17 mouse cellular contexts compared by ENCODE assay signal in the genomic region with DNA sequence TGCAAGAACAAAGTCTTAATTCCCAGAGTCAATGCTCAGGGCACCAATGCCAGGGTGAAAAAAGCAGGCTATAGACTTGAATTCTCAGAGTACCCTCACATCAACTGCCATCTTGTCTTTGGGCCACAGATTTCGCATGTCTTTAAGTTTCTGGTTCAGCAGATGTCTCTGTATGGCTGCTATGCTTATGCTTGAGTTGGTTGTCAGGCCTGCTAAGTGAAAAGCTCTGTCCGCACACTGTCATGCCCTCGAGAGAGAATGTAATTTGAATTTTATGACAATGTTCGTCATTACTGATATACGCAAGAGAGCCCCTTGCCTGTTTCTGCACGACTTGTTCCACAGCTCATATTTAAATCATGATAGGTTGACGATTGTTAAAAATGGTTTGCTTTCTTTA.
"Had no signal": no experiment of that assay in that cellular context is flagged by ENCODE, and none has a peak within 500 bp of the region (broad histone marks: within the 10 kb centered on the region; RNA-seq: fewer than 3 reads in every experiment).

No protein-coding gene starts in this region.

- DNase-seq: liver, postnatal 0 days; lung, adult 2 months; lung, postnatal 14 days; lung, postnatal 36 days; midbrain, embryonic 14.5 days; right cerebral cortex, postnatal 14 days; thymus, postnatal 14 days; thymus, postnatal 36 days had no signal

- H3K4me2 ChIP-seq: liver, embryonic 15.5 days; lung, embryonic 15.5 days; midbrain, embryonic 12.5 days; neural tube, embryonic 12.5 days; stomach, embryonic 15.5 days had no signal

- H3K36me3 ChIP-seq: liver, embryonic 15.5 days; lung, embryonic 15.5 days; midbrain, embryonic 12.5 days; neural tube, embryonic 12.5 days; stomach, embryonic 15.5 days had no signal

- H3K9me3 ChIP-seq: liver, embryonic 15.5 days; lung, embryonic 15.5 days; megakaryocyte, embryonic 14.5 days; midbrain, embryonic 12.5 days; neural tube, embryonic 12.5 days; stomach, embryonic 15.5 days had no signal

- H3K4me3 ChIP-seq: liver, embryonic 15.5 days; lung, embryonic 15.5 days; megakaryocyte, embryonic 14.5 days; midbrain, embryonic 12.5 days; neural tube, embryonic 12.5 days; stomach, embryonic 15.5 days had no signal

- H3K4me1 ChIP-seq: liver, embryonic 15.5 days; lung, embryonic 15.5 days; megakaryocyte, embryonic 14.5 days; midbrain, embryonic 12.5 days; neural tube, embryonic 12.5 days; stomach, embryonic 15.5 days had no signal

- H3K27me3 ChIP-seq: liver, embryonic 15.5 days; lung, embryonic 15.5 days; megakaryocyte, embryonic 14.5 days; midbrain, embryonic 12.5 days; neural tube, embryonic 12.5 days; stomach, embryonic 15.5 days had no signal

- ATAC-seq: liver, postnatal 0 days; lung, postnatal 0 days had no signal

- H3K9ac ChIP-seq: liver, embryonic 15.5 days; liver, postnatal 0 days; lung, embryonic 15.5 days; midbrain, embryonic 12.5 days; neural tube, embryonic 12.5 days; stomach, embryonic 15.5 days had no signal

- H3K27ac ChIP-seq: liver, embryonic 15.5 days; lung, embryonic 15.5 days; macrophage; midbrain, embryonic 12.5 days; neural tube, embryonic 12.5 days; stomach, embryonic 15.5 days; stomach, postnatal 0 days had no signal
